Mouse (Mus musculus) MEL (cell line): ENCODE measurements around the gene Pigh. TPM values are rescaled to one million over a fixed set of nuclear protein-coding genes. Genes with fewer than 3 reads are reported as not detected.

ENCODE experiments used
- DNase-seq: peaks from one replicate; pipeline ENCODE4 v3.0.0; 2011; ENCODE audit warnings: low read depth, low spot score
- H3K27ac ChIP-seq: 2 replicates; pipeline ENCODE4 v1.5.1; 2012; ENCODE audit warnings: low read depth, mild to moderate bottlenecking, control low read depth, low read length, moderate library complexity; ENCODE audit not compliant: control insufficient read depth
- H3K27me3 ChIP-seq, 2 experiments: fragments of 150-350 bp in 1 of 2; sonication (generic) in 1 of 2; 2 replicates each; pipeline ENCODE4 v1.6.1; 2012; ENCODE audit warnings: low read length in 2 of 2, mild to moderate bottlenecking in 2 of 2, improper control_type of control experiment in 1 of 2, moderate library complexity in 1 of 2; ENCODE audit not compliant: insufficient read depth in 2 of 2, control insufficient read depth in 1 of 2
- H3K36me3 ChIP-seq, 2 experiments: 2 replicates each; pipeline ENCODE4 v1.6.1; 2012 to 2014; ENCODE audit warnings: low read length in 2 of 2, improper control_type of control experiment in 1 of 2, inconsistent platforms in 1 of 2, mild to moderate bottlenecking in 1 of 2; ENCODE audit not compliant: insufficient read depth in 2 of 2, control insufficient read depth in 1 of 2
- H3K4me1 ChIP-seq, 2 experiments: fragments of 150-350 bp in 1 of 2; sonication (generic) in 1 of 2; 2 replicates each; pipeline ENCODE4 v1.6.1; 2012; ENCODE audit warnings: low read length in 2 of 2, improper control_type of control experiment in 1 of 2, mild to moderate bottlenecking in 1 of 2; ENCODE audit not compliant: insufficient read depth in 2 of 2, control insufficient read depth in 1 of 2
- H3K4me3 ChIP-seq, 2 experiments: fragments of 150-350 bp in 1 of 2; sonication (generic) in 1 of 2; 2 replicates each; pipeline ENCODE4 v1.5.1; 2012; ENCODE audit warnings: low read depth in 2 of 2, low read length in 2 of 2, mild to moderate bottlenecking in 2 of 2, moderate library complexity in 2 of 2, control low read depth in 1 of 2, improper control_type of control experiment in 1 of 2; ENCODE audit not compliant: control insufficient read depth in 1 of 2, insufficient read depth in 1 of 2
- H3K79me2 ChIP-seq: 2 replicates; pipeline ENCODE4 v1.6.1; 2012; ENCODE audit warnings: mild to moderate bottlenecking, low read length, moderate library complexity; ENCODE audit not compliant: control insufficient read depth, poor library complexity, insufficient read depth
- H3K9ac ChIP-seq: 2 replicates; pipeline ENCODE4 v1.6.1; 2012; ENCODE audit warnings: low read depth, mild to moderate bottlenecking, control low read depth, low read length, moderate library complexity; ENCODE audit not compliant: control insufficient read depth, poor library complexity, severe bottlenecking
- H3K9me3 ChIP-seq: fragments of 150-350 bp; sonication (generic); replicated peaks from 2 replicates; pipeline ENCODE4 v1.6.1; 2012; ENCODE audit warnings: mild to moderate bottlenecking, low read length, improper control_type of control experiment, moderate library complexity; ENCODE audit not compliant: insufficient read depth
- CHD2 ChIP-seq: IDR thresholded peaks from 2 replicates; pipeline ENCODE4 v1.6.1; 2011; ENCODE audit warnings: low read length, improper control_type of control experiment
- E2F4 ChIP-seq: IDR thresholded peaks from 2 replicates; pipeline ENCODE4 v1.6.1; 2011; ENCODE audit warnings: low read depth, low read length, improper control_type of control experiment, borderline replicate concordance
- ELF1 ChIP-seq: IDR thresholded peaks from 2 replicates; pipeline ENCODE4 v1.6.1; 2014; ENCODE audit warnings: low read depth, mild to moderate bottlenecking, inconsistent platforms, low read length, improper control_type of control experiment, moderate library complexity
- GABPA ChIP-seq: IDR thresholded peaks from 2 replicates; pipeline ENCODE4 v1.6.1; 2012; ENCODE audit warnings: low read depth, mild to moderate bottlenecking, inconsistent platforms, low read length, improper control_type of control experiment, moderate library complexity
- GATA1 ChIP-seq: IDR thresholded peaks from 2 replicates; pipeline ENCODE4 v1.6.1; 2011; ENCODE audit warnings: low read depth, low read length, improper control_type of control experiment
- JUND ChIP-seq: IDR thresholded peaks from 2 replicates; pipeline ENCODE4 v1.6.1; 2011; ENCODE audit warnings: low read depth, mild to moderate bottlenecking, improper control_type of control experiment, low read length
- KAT2A ChIP-seq: conservative IDR thresholded peaks from 2 replicates; pipeline ENCODE4 v1.6.1; 2012; ENCODE audit warnings: low read depth, low read length, improper control_type of control experiment, inconsistent platforms
- MAFK ChIP-seq: IDR thresholded peaks from 2 replicates; pipeline ENCODE4 v1.6.1; 2011; ENCODE audit warnings: low read depth, mild to moderate bottlenecking, low read length, improper control_type of control experiment, borderline replicate concordance
- MAX ChIP-seq: IDR thresholded peaks from 2 replicates; pipeline ENCODE4 v1.6.1; 2011; ENCODE audit warnings: low read length, improper control_type of control experiment
- MAZ ChIP-seq: IDR thresholded peaks from 2 replicates; pipeline ENCODE4 v1.6.1; 2012; ENCODE audit warnings: low read depth, mild to moderate bottlenecking, inconsistent platforms, low read length, improper control_type of control experiment
- MEF2A ChIP-seq: IDR thresholded peaks from 2 replicates; pipeline ENCODE4 v1.6.1; 2014; ENCODE audit warnings: low read depth, mild to moderate bottlenecking, inconsistent platforms, low read length, improper control_type of control experiment; ENCODE audit not compliant: poor library complexity, insufficient replicate concordance, severe bottlenecking; ENCODE audit errors: extremely low read depth
- MYB ChIP-seq: IDR thresholded peaks from 2 replicates; pipeline ENCODE4 v1.6.1; 2011; ENCODE audit warnings: mild to moderate bottlenecking, low read depth, low read length, improper control_type of control experiment
- POLR2A ChIP-seq, 2 experiments: IDR thresholded peaks; 2 replicates each; pipeline ENCODE4 v1.6.1; 2011 to 2012; ENCODE audit warnings: low read length in 2 of 2, mild to moderate bottlenecking in 2 of 2, control low read depth in 1 of 2, improper control_type of control experiment in 1 of 2, low read depth in 1 of 2, moderate library complexity in 1 of 2; ENCODE audit not compliant: control insufficient read depth in 1 of 2, insufficient read depth in 1 of 2, poor library complexity in 1 of 2
- POLR2AphosphoS2 ChIP-seq: IDR thresholded peaks from 2 replicates; pipeline ENCODE4 v1.6.1; 2011; ENCODE audit warnings: low read length, improper control_type of control experiment
- POLR2AphosphoS5 ChIP-seq: IDR thresholded peaks from 2 replicates; pipeline ENCODE4 v1.6.1; 2012; ENCODE audit warnings: low read depth, borderline replicate concordance, mild to moderate bottlenecking, inconsistent platforms, low read length, moderate library complexity, mixed read lengths
- RCOR1 ChIP-seq: IDR thresholded peaks from 2 replicates; pipeline ENCODE4 v1.6.1; 2012; ENCODE audit warnings: low read depth, mild to moderate bottlenecking, inconsistent platforms, low read length, improper control_type of control experiment
- TBP ChIP-seq: IDR thresholded peaks from 2 replicates; pipeline ENCODE4 v1.8.0; 2011; ENCODE audit warnings: low read depth, low read length, improper control_type of control experiment
- UBTF ChIP-seq: IDR thresholded peaks from 2 replicates; pipeline ENCODE4 v1.6.1; 2012; ENCODE audit warnings: low read depth, mild to moderate bottlenecking, inconsistent platforms, low read length, improper control_type of control experiment, moderate library complexity, borderline replicate concordance; ENCODE audit not compliant: insufficient read depth
- USF1 ChIP-seq: IDR thresholded peaks from 2 replicates; pipeline ENCODE4 v1.6.1; 2014; ENCODE audit warnings: low read depth, mild to moderate bottlenecking, inconsistent platforms, low read length, improper control_type of control experiment, moderate library complexity
- USF2 ChIP-seq, 2 experiments: IDR thresholded peaks; 2 replicates each; pipeline ENCODE4 v1.6.1; 2011 to 2012; ENCODE audit warnings: improper control_type of control experiment in 2 of 2, low read length in 2 of 2, borderline replicate concordance in 1 of 2, inconsistent platforms in 1 of 2, low read depth in 1 of 2, mild to moderate bottlenecking in 1 of 2; ENCODE audit not compliant: insufficient read depth in 1 of 2
- ZKSCAN1 ChIP-seq: IDR thresholded peaks from 2 replicates; pipeline ENCODE4 v1.6.1; 2012; ENCODE audit warnings: low read depth, mild to moderate bottlenecking, inconsistent platforms, low read length, improper control_type of control experiment, moderate library complexity
- ZMIZ1 ChIP-seq: IDR thresholded peaks from 2 replicates; pipeline ENCODE4 v1.6.1; 2012; ENCODE audit warnings: low read depth, mild to moderate bottlenecking, inconsistent platforms, low read length, improper control_type of control experiment, moderate library complexity
- ZNF384 ChIP-seq: IDR thresholded peaks from 2 replicates; pipeline ENCODE4 v1.6.1; 2012; ENCODE audit warnings: low read depth, mild to moderate bottlenecking, inconsistent platforms, low read length, improper control_type of control experiment
- polyA plus RNA-seq, 2 experiments: library from polyadenylated mRNA; stranded (reverse) in 1 of 2; unstranded in 1 of 2; fragments of >175 nt in 1 of 2; fragments of >200 nt in 1 of 2; gene quantifications; 2 replicates each; pipeline versions ENCODE4 v1.2.1 to v1.2.4; 2012; ENCODE audit warnings: low replicate concordance in 2 of 2, low read depth in 1 of 2; ENCODE audit not compliant: insufficient read length in 2 of 2, insufficient read depth in 1 of 2, missing spikeins in 1 of 2
- total RNA-seq: library from RNA; depleted of rRNA; stranded (reverse); fragments of 300-350 nt; gene quantifications from 2 replicates; pipeline ENCODE4 v1.2.3, GENCODE M21; 2012

Gene Pigh
- total and polyA plus RNA-seq, 3 experiments = 7.2 to 9.5 TPM; not detected in 1

- Histone ChIP-seq H3K27me3 (no peaks in the 10 kb centered on the region), H3K36me3 (peaks cover 0 to 2% of the 10 kb centered on the region in 2 experiments; a peak in 1 of 4 replicates), H3K9ac (no peak overlapping the region), H3K9me3 (no peaks in the 10 kb centered on the region), H3K4me1 (peaks cover 0 to 7% of the 10 kb centered on the region in 2 experiments; a peak in 3 of 4 replicates), H3K27ac (no peak overlapping the region), H3K4me3 (no peak overlapping the region), H3K79me2 (no peaks in the 10 kb centered on the region)
- no peak for DNase-seq
- TF ChIP-seq KAT2A (no peak), ELF1 (no peak), ZMIZ1 (no peak), GATA1 (no peak), E2F4 (no peak), UBTF (no peak), POLR2AphosphoS5 (no peak), JUND (no peak), RCOR1 (no peak)
Measured at GRCm38 (mm10) chr12:79049807-79050206, 39.6 kb downstream of the Pigh start.

GRCm38 (mm10) chr12:79048898-79049297, 40.6 kb downstream of the Pigh start:
- H3K36me3 ChIP-seq = peaks cover 0 to 2% of the 10 kb centered on the region in 2 experiments; a peak in 1 of 4 replicates
- H3K9me3 ChIP-seq = no peaks in the 10 kb centered on the region
- no peaks in the 10 kb centered on the region for H3K27me3 ChIP-seq
- TF ChIP-seq MAFK (no peak), USF1 (no peak), GABPA (no peak), E2F4 (no peak), POLR2A (IDR thresholded peaks at IDR 0.05; ENCODE audit: control insufficient read depth in 1 of 2, insufficient read depth in 1 of 2, low read depth in 1 of 2, low read length in 2 of 2, poor library complexity in 1 of 2) (no peak), CHD2 (no peak), UBTF (no peak), POLR2AphosphoS5 (no peak), ZKSCAN1 (no peak), POLR2AphosphoS2 (no peak), ELF1 (no peak), TBP (no peak), MAX (no peak), RCOR1 (no peak), GATA1 (no peak), MAZ (no peak), MYB (no peak), USF2 (IDR thresholded peaks at IDR 0.05; ENCODE audit: borderline replicate concordance in 1 of 2, insufficient read depth in 1 of 2, low read depth in 1 of 2, low read length in 2 of 2) (no peak), MEF2A (no peak), ZNF384 (no peak)
- no peaks in the 10 kb centered on the region for H3K79me2 ChIP-seq
- no peak for DNase-seq
- H3K4me3 ChIP-seq = no peak overlapping the region
- H3K9ac ChIP-seq = no peak overlapping the region
- no peak overlapping the region for H3K27ac ChIP-seq
- H3K4me1 ChIP-seq = peaks cover 0 to 7% of the 10 kb centered on the region in 2 experiments; a peak in 3 of 4 replicates
